In the genomic region with DNA sequence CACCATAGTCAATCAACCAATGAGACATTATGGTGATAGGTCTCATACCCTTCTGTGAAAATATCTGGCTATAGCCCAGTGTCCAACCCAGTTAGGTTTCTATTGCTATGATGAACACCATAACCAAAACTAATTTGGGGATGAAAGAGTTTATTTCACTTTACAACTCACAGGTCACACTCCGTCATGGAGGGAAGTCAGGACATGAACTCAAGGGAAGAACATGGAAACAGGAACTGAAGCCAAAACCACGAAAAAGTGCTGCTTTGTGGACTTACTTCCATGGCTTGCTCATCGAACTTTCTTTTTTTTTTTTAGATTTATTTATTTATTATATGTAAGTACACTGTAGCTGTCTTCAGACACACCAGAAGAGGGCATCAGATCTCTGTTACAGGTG, we compare ENCODE assay signal across 19 mouse cellular contexts. TPM values are rescaled to one million over a fixed set of nuclear protein-coding genes. Genes with fewer than 3 reads are reported as not detected.
DNase-seq lines count a peak whose midpoint lies in the region; ATAC-seq lines count a peak whose summit lies in the region.
"Had no signal": no experiment of that assay in that cellular context is flagged by ENCODE, and none has a peak within 500 bp of the region (broad histone marks: within the 10 kb centered on the region; RNA-seq: fewer than 3 reads in every experiment).

No protein-coding gene starts in this region.

- H3K4me3 ChIP-seq in forebrain, embryonic 13.5 days, result no peak overlapping the region
- H3K4me3 ChIP-seq: embryonic facial prominence, embryonic 10.5 days; embryonic facial prominence, embryonic 12.5 days had no signal

- DNase-seq in lung, postnatal 36 days, result peak; percentile 9
- DNase-seq in lung, postnatal 25 days (ENCODE audit: low spot score), result no peak
- DNase-seq in MEL-GATA-1-ER (ENCODE audit: extremely low read depth, low read depth), result peak; percentile 26
- DNase-seq in urinary bladder, adult 18-20 months (ENCODE audit: low spot score in 2 of 2), result no peak
- DNase-seq in adrenal gland, adult 2 months, result no peak
- DNase-seq: adrenal gland, adult 8-10 months; adrenal gland, postnatal 14 days; adrenal gland, postnatal 36 days; cerebellum, adult 11-12 months; cerebellum, adult 2 months; cerebellum, adult 9-10 months; cerebellum, postnatal 10 days; cerebellum, postnatal 25 days had no signal

- H3K9me3 ChIP-seq in forebrain, embryonic 13.5 days (replicated peaks), result no peaks in the 10 kb centered on the region
- H3K9me3 ChIP-seq: embryonic facial prominence, embryonic 10.5 days; embryonic facial prominence, embryonic 12.5 days had no signal

- WGBS in forebrain, embryonic 13.5 days, result 93% methylated on average over 3 of the region's 3 CpGs

- H3K36me3 ChIP-seq in forebrain, embryonic 13.5 days (ENCODE audit: poor library complexity, severe bottlenecking), result no peaks in the 10 kb centered on the region
- H3K36me3 ChIP-seq: embryonic facial prominence, embryonic 10.5 days; embryonic facial prominence, embryonic 12.5 days had no signal

- H3K4me1 ChIP-seq in forebrain, embryonic 13.5 days, result no peaks in the 10 kb centered on the region
- H3K4me1 ChIP-seq: embryonic facial prominence, embryonic 10.5 days; embryonic facial prominence, embryonic 12.5 days had no signal

- H3K9ac ChIP-seq in forebrain, embryonic 13.5 days, result no peak overlapping the region
- H3K9ac ChIP-seq: embryonic facial prominence, embryonic 12.5 days had no signal

- H3K27me3 ChIP-seq in forebrain, embryonic 13.5 days, result no peaks in the 10 kb centered on the region
- H3K27me3 ChIP-seq: embryonic facial prominence, embryonic 12.5 days had no signal

- no peak overlapping the region for H3K27ac ChIP-seq in forebrain, embryonic 13.5 days
- H3K27ac ChIP-seq: embryonic facial prominence, embryonic 10.5 days; embryonic facial prominence, embryonic 12.5 days had no signal

- ATAC-seq in megakaryocyte, adult 5-6 weeks (ENCODE audit: poor library complexity, severe bottlenecking), result peak; percentile 85
- no peak for ATAC-seq in forebrain, embryonic 13.5 days
- ATAC-seq: forebrain, embryonic 14.5 days; forebrain, embryonic 16.5 days had no signal

- no peak overlapping the region for H3K4me2 ChIP-seq in forebrain, embryonic 13.5 days
- H3K4me2 ChIP-seq: embryonic facial prominence, embryonic 12.5 days had no signal

RNA-seq across cellular contexts. Expression of a gene that starts 9.7 kb away (rescaled TPM):
- total RNA-seq in megakaryocyte, adult 5-6 weeks (2015), result 3.8 and 7.0 TPM in 2 replicates
- total RNA-seq in megakaryocyte, adult 5-6 weeks (2017), result 12.0 and 19.4 TPM in 2 replicates
- polyA plus RNA-seq in forebrain, embryonic 13.5 days (2015; fragmentation: Nextera tagmentation; extraction: Ambion mirVana), result 0.71 and 0.75 TPM in 2 replicates
- 10 to 100 TPM; 37.5 to 44.6 TPM for total RNA-seq in adrenal gland, adult 2 months (2021)
- polyA plus RNA-seq in adrenal gland, adult 2 months (2012; rRNA removed), result 13.3 and 20.3 TPM in 2 replicates

RNA-seq across cellular contexts. Expression of a gene that starts 25.1 kb away (rescaled TPM):
- total RNA-seq in megakaryocyte, adult 5-6 weeks (2015), result 3.5 and 4.2 TPM in 2 replicates
- total RNA-seq in megakaryocyte, adult 5-6 weeks (2017), result 8.0 and 8.1 TPM in 2 replicates
- polyA plus RNA-seq in forebrain, embryonic 13.5 days (2015; fragmentation: Nextera tagmentation; extraction: Ambion mirVana), result 5.8 and 6.5 TPM in 2 replicates
- 10 to 100 TPM; 19.6 to 22.1 TPM for total RNA-seq in adrenal gland, adult 2 months (2021)
- 4.6 and 6.1 TPM in 2 replicates for polyA plus RNA-seq in adrenal gland, adult 2 months (2012; rRNA removed)

RNA-seq across cellular contexts. Expression of a gene that starts 59.4 kb away (rescaled TPM):
- total RNA-seq in megakaryocyte, adult 5-6 weeks (2015), result 223 and 228 TPM in 2 replicates
- 341 and 376 TPM in 2 replicates for total RNA-seq in megakaryocyte, adult 5-6 weeks (2017)
- polyA plus RNA-seq in forebrain, embryonic 13.5 days (2015; fragmentation: Nextera tagmentation; extraction: Ambion mirVana), result 16.0 and 18.1 TPM in 2 replicates
- 1,000 to 10,000 TPM; 1,258 to 1,398 TPM for total RNA-seq in adrenal gland, adult 2 months (2021)
- 116 and 185 TPM in 2 replicates for polyA plus RNA-seq in adrenal gland, adult 2 months (2012; rRNA removed)

Comparison
In these comparisons a context has a peak if more than half of its experiments do, and no peak if none do; other contexts are left out.
1. DNase-seq: peak in lung, postnatal 36 days (single experiment) and MEL-GATA-1-ER (single experiment); none in lung, postnatal 25 days (single experiment), urinary bladder, adult 18-20 months (0 of 2) and adrenal gland, adult 2 months (single experiment).